Comparison of ENCODE assay signal across 17 mouse cellular contexts in the genomic region with DNA sequence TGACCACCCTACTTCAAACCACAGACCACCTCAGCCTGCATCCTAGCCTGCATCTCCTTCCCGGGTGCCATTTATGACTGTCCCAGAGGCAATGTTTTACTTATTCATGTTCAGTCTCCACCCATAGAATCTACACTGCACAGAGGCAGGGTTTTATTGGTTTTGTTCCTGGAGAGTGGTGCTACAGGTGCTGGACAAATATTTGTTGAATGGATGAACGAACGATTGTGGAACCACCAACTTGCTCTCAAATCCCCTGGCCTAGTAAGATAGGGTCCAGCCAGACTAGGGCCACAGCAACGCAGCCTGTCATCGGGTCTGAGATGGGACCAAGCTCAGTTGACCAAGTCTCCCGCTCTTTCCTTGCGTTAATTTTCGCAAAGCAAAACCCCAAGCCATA. TPM values are rescaled to one million over a fixed set of nuclear protein-coding genes. Genes with fewer than 3 reads are reported as not detected.
DNase-seq lines count a peak whose midpoint lies in the region; ATAC-seq and TF ChIP-seq lines count a peak whose summit lies in the region.
"Had no signal": no experiment of that assay in that cellular context is flagged by ENCODE, and none has a peak within 500 bp of the region (broad histone marks: within the 10 kb centered on the region; RNA-seq: fewer than 3 reads in every experiment).

No protein-coding gene starts in this region.

- H3K9ac ChIP-seq in heart, embryonic 15.5 days, result no peak overlapping the region
- H3K9ac ChIP-seq in lung, embryonic 15.5 days, result no peak overlapping the region
- no peak overlapping the region for H3K9ac ChIP-seq in liver, embryonic 12.5 days
- no peak overlapping the region for H3K9ac ChIP-seq in stomach, postnatal 0 days (ENCODE audit: low read length)
- H3K9ac ChIP-seq: midbrain, embryonic 15.5 days had no signal

- H3K4me2 ChIP-seq in heart, embryonic 15.5 days, result no peak overlapping the region
- H3K4me2 ChIP-seq in lung, embryonic 15.5 days, result peak overlapping the region; percentile 41
- peak overlapping the region; percentile 27 for H3K4me2 ChIP-seq in liver, embryonic 12.5 days
- no peak overlapping the region for H3K4me2 ChIP-seq in stomach, postnatal 0 days (replicated peaks; ENCODE audit: low read depth)
- H3K4me2 ChIP-seq: midbrain, embryonic 15.5 days had no signal

- H3K36me3 ChIP-seq in heart, embryonic 15.5 days, result peaks cover 33% of the 10 kb centered on the region
- peaks cover 43% of the 10 kb centered on the region for H3K36me3 ChIP-seq in lung, embryonic 15.5 days
- H3K36me3 ChIP-seq in liver, embryonic 12.5 days, result peaks cover 40% of the 10 kb centered on the region
- H3K36me3 ChIP-seq in stomach, postnatal 0 days (ENCODE audit: control insufficient read depth, insufficient read depth, low read length), result peaks cover 19% of the 10 kb centered on the region
- H3K36me3 ChIP-seq: midbrain, embryonic 15.5 days had no signal

- ATAC-seq in heart, embryonic 15.5 days (replicated peaks; ENCODE audit: insufficient number of reproducible peaks, insufficient read depth, low FRiP score, low read depth), result no peak
- ATAC-seq in lung, embryonic 15.5 days (ENCODE audit: borderline replicate concordance, extremely low read depth, low FRiP score, low TSS enrichment), result no peak
- no peak for ATAC-seq in liver, embryonic 12.5 days
- peak; percentile 80 for ATAC-seq in stomach, postnatal 0 days (ENCODE audit: low FRiP score, low TSS enrichment)
- ATAC-seq: inflammation-experienced regulatory T-cells, adult 6 months; midbrain, embryonic 15.5 days had no signal

- no peaks in the 10 kb centered on the region for H3K27me3 ChIP-seq in heart, embryonic 15.5 days
- no peaks in the 10 kb centered on the region for H3K27me3 ChIP-seq in lung, embryonic 15.5 days
- H3K27me3 ChIP-seq in liver, embryonic 12.5 days (replicated peaks), result no peaks in the 10 kb centered on the region
- no peaks in the 10 kb centered on the region for H3K27me3 ChIP-seq in stomach, postnatal 0 days (ENCODE audit: control insufficient read depth, insufficient read depth, low read length)
- H3K27me3 ChIP-seq: midbrain, embryonic 15.5 days had no signal

- DNase-seq in heart, adult 18-20 months, result no peak
- no peak for DNase-seq in lung, postnatal 4 days
- peak; percentile 68 for DNase-seq in stomach, postnatal 0 days (ENCODE audit: low spot score)
- no peak for DNase-seq in adrenal gland, postnatal 25 days
- DNase-seq: adrenal gland, adult 8-10 months; B cell, adult 2 months; cerebellum, adult 9-11 months; gastrocnemius, postnatal 36 days; right cerebral cortex, postnatal 25 days; thymus, postnatal 25 days had no signal

- 0 out of 2 replicates have a peak overlapping the region, but pooled peaks have one; percentile 3 for H3K27ac ChIP-seq in heart, embryonic 15.5 days
- H3K27ac ChIP-seq in lung, embryonic 15.5 days, result peak overlapping the region; percentile 93
- H3K27ac ChIP-seq in liver, embryonic 12.5 days, result no peak overlapping the region
- H3K27ac ChIP-seq in stomach, postnatal 0 days (replicated peaks), result peak overlapping the region; percentile 82
- H3K27ac ChIP-seq: midbrain, embryonic 15.5 days had no signal

- WGBS in heart, embryonic 15.5 days, result 54% methylated on average over 8 of the region's 8 CpGs
- 41% methylated on average over 8 of the region's 8 CpGs for WGBS in lung, embryonic 15.5 days
- WGBS in liver, embryonic 12.5 days (ENCODE audit: insufficient replicate concordance), result 45% methylated on average over 8 of the region's 8 CpGs
- 47% methylated on average over 8 of the region's 8 CpGs for WGBS in stomach, postnatal 0 days

- no peak for TF ChIP-seq CTCF in stomach, postnatal 0 days (IDR thresholded peaks at IDR 0.05; ENCODE audit: low read depth)

- peaks cover 74% of the 10 kb centered on the region for H3K4me1 ChIP-seq in heart, embryonic 15.5 days (replicated peaks)
- H3K4me1 ChIP-seq in lung, embryonic 15.5 days, result peaks cover 72% of the 10 kb centered on the region
- H3K4me1 ChIP-seq in liver, embryonic 12.5 days, result peaks cover 81% of the 10 kb centered on the region
- H3K4me1 ChIP-seq in stomach, postnatal 0 days (replicated peaks; ENCODE audit: control insufficient read depth, insufficient read depth), result peaks cover 8% of the 10 kb centered on the region; the same call in 1 of the 2 replicates
- H3K4me1 ChIP-seq: midbrain, embryonic 15.5 days had no signal

- TF ChIP-seq EP300 in stomach, postnatal 0 days (optimal IDR thresholded peaks at IDR 0.05), result no peak

- H3K9me3 ChIP-seq in heart, embryonic 15.5 days (replicated peaks), result no peaks in the 10 kb centered on the region
- no peaks in the 10 kb centered on the region for H3K9me3 ChIP-seq in lung, embryonic 15.5 days
- no peaks in the 10 kb centered on the region for H3K9me3 ChIP-seq in liver, embryonic 12.5 days (replicated peaks)
- H3K9me3 ChIP-seq in stomach, postnatal 0 days (ENCODE audit: control insufficient read depth, low read length), result no peaks in the 10 kb centered on the region
- H3K9me3 ChIP-seq: hindbrain, embryonic 10.5 days; midbrain, embryonic 15.5 days had no signal

- H3K4me3 ChIP-seq in heart, embryonic 15.5 days, result no peak overlapping the region
- no peak overlapping the region for H3K4me3 ChIP-seq in lung, embryonic 15.5 days
- no peak overlapping the region for H3K4me3 ChIP-seq in liver, embryonic 12.5 days
- H3K4me3 ChIP-seq in stomach, postnatal 0 days (ENCODE audit: low read depth, low read length), result no peak overlapping the region
- H3K4me3 ChIP-seq: hindbrain, embryonic 10.5 days; midbrain, embryonic 15.5 days had no signal

RNA-seq across cellular contexts. Expression of gene Tagln2, which starts 10.1 kb away (rescaled TPM):
- 276 and 327 TPM in 2 replicates for polyA plus RNA-seq in heart, embryonic 15.5 days (2015; fragmentation: Nextera tagmentation; extraction: Ambion mirVana)
- 10 to 100 TPM; 56.8 to 58.8 TPM for total RNA-seq in heart, adult 18-20 months (2021)
- polyA plus RNA-seq in lung, embryonic 15.5 days (2015; fragmentation: Nextera tagmentation; extraction: Ambion mirVana), result 541 and 580 TPM in 2 replicates
- 177 and 178 TPM in 2 replicates for polyA plus RNA-seq in liver, embryonic 12.5 days (2016; fragmentation: Nextera tagmentation; extraction: Ambion mirVana)
- polyA plus RNA-seq in stomach, postnatal 0 days (2015; fragmentation: Nextera tagmentation; extraction: Ambion mirVana), result 564 and 594 TPM in 2 replicates
- total RNA-seq in adrenal gland, postnatal 25 days (2021), result 80.7 and 88.8 TPM in 2 replicates

RNA-seq across cellular contexts. Expression of gene Cfap45, which starts 10.6 kb away (rescaled TPM):
- 2.3 and 3.3 TPM in 2 replicates for polyA plus RNA-seq in heart, embryonic 15.5 days (2015; fragmentation: Nextera tagmentation; extraction: Ambion mirVana)
- 1 to 10 TPM in 1 of 2 experiments, not detected in 1; 1.2 TPM for total RNA-seq in heart, adult 18-20 months (2021)
- polyA plus RNA-seq in lung, embryonic 15.5 days (2015; fragmentation: Nextera tagmentation; extraction: Ambion mirVana), result 8.1 and 10.7 TPM in 2 replicates
- polyA plus RNA-seq in liver, embryonic 12.5 days (2016; fragmentation: Nextera tagmentation; extraction: Ambion mirVana), result 0.55 and 0.79 TPM in 2 replicates
- 4.6 and 5.4 TPM in 2 replicates for polyA plus RNA-seq in stomach, postnatal 0 days (2015; fragmentation: Nextera tagmentation; extraction: Ambion mirVana)
- 1.3 TPM in 1 of 2 replicates, not detected in the other for total RNA-seq in adrenal gland, postnatal 25 days (2021)
- total RNA-seq: megakaryocyte progenitor cell, adult 5-6 weeks had no signal

RNA-seq across cellular contexts. Expression of gene Igsf9, which starts 28.4 kb away (rescaled TPM):
- polyA plus RNA-seq in heart, embryonic 15.5 days (2015; fragmentation: Nextera tagmentation; extraction: Ambion mirVana), result 2.9 and 7.7 TPM in 2 replicates
- total RNA-seq in heart, adult 18-20 months (2021), result under 1 TPM; 0.28 to 0.45 TPM
- polyA plus RNA-seq in lung, embryonic 15.5 days (2015; fragmentation: Nextera tagmentation; extraction: Ambion mirVana), result 21.7 and 22.5 TPM in 2 replicates
- 3.9 and 4.2 TPM in 2 replicates for polyA plus RNA-seq in liver, embryonic 12.5 days (2016; fragmentation: Nextera tagmentation; extraction: Ambion mirVana)
- 16.7 and 19.9 TPM in 2 replicates for polyA plus RNA-seq in stomach, postnatal 0 days (2015; fragmentation: Nextera tagmentation; extraction: Ambion mirVana)
- 2.9 and 3.6 TPM in 2 replicates for total RNA-seq in adrenal gland, postnatal 25 days (2021)

RNA-seq across cellular contexts. Expression of gene Slamf9, which starts 34.8 kb away (rescaled TPM):
- polyA plus RNA-seq in heart, embryonic 15.5 days (2015; fragmentation: Nextera tagmentation; extraction: Ambion mirVana), result 0.83 and 1.1 TPM in 2 replicates
- total RNA-seq in heart, adult 18-20 months (2021), result 1 to 10 TPM; 1.2 to 2.2 TPM
- polyA plus RNA-seq in lung, embryonic 15.5 days (2015; fragmentation: Nextera tagmentation; extraction: Ambion mirVana), result 0.31 and 0.51 TPM in 2 replicates
- 1.1 and 1.3 TPM in 2 replicates for polyA plus RNA-seq in liver, embryonic 12.5 days (2016; fragmentation: Nextera tagmentation; extraction: Ambion mirVana)
- polyA plus RNA-seq in stomach, postnatal 0 days (2015; fragmentation: Nextera tagmentation; extraction: Ambion mirVana), result 1.8 TPM in 2 replicates
- total RNA-seq in adrenal gland, postnatal 25 days (2021), result 1.9 and 3.4 TPM in 2 replicates
- polyA plus RNA-seq: hindbrain, embryonic 10.5 days had no signal

RNA-seq across cellular contexts. Expression of gene Vsig8, which starts 45.8 kb away (rescaled TPM):
- 0.34 and 0.55 TPM in 2 replicates for polyA plus RNA-seq in heart, embryonic 15.5 days (2015; fragmentation: Nextera tagmentation; extraction: Ambion mirVana)
- not detected for total RNA-seq in heart, adult 18-20 months (2021)
- 0.24 and 0.47 TPM in 2 replicates for polyA plus RNA-seq in lung, embryonic 15.5 days (2015; fragmentation: Nextera tagmentation; extraction: Ambion mirVana)
- polyA plus RNA-seq in liver, embryonic 12.5 days (2016; fragmentation: Nextera tagmentation; extraction: Ambion mirVana), result not detected in 2 replicates
- 19.2 and 22.7 TPM in 2 replicates for polyA plus RNA-seq in stomach, postnatal 0 days (2015; fragmentation: Nextera tagmentation; extraction: Ambion mirVana)
- 0.33 TPM in 1 of 2 replicates, not detected in the other for total RNA-seq in adrenal gland, postnatal 25 days (2021)
- total RNA-seq: gastrocnemius, postnatal 36 days; megakaryocyte progenitor cell, adult 5-6 weeks had no signal
- polyA plus RNA-seq: hindbrain, embryonic 10.5 days; inflammation-experienced regulatory T-cells, adult 6 months had no signal

Comparison
In these comparisons a context has a peak if more than half of its experiments do, and no peak if none do; other contexts are left out.
1. H3K4me2 ChIP-seq: peak in lung, embryonic 15.5 days (single experiment) and liver, embryonic 12.5 days (single experiment); none in heart, embryonic 15.5 days (single experiment) and stomach, postnatal 0 days (single experiment).